Mouse (Mus musculus): ENCODE measurements around the gene Ptpn4. TPM values are rescaled to one million over a fixed set of nuclear protein-coding genes. Genes with fewer than 3 reads are reported as not detected.

Ptpn4 gene
- polyA plus RNA-seq, 1 experiment from 2014 or later, result 10.9 TPM

GRCm38 (mm10) chr1:119852339-119852738 is 14.9 kb upstream of the Ptpn4 start:
- ATAC-seq, result no peak

GRCm38 (mm10) chr1:119849146-119849935 is 11.9 kb upstream of the Ptpn4 start:
- no peak overlapping the region for H3K9ac ChIP-seq
- H3K4me2 ChIP-seq, result no peak overlapping the region
- no peak overlapping the region for H3K4me3 ChIP-seq
- H3K36me3 ChIP-seq (ENCODE audit: poor library complexity, severe bottlenecking), result no peaks in the 10 kb centered on the region
- no peak for ATAC-seq
- WGBS, result 94% methylated on average over 12 of the region's 12 CpGs
- H3K9me3 ChIP-seq (replicated peaks), result no peaks in the 10 kb centered on the region; the same call in 1 of the 2 replicates
- H3K27ac ChIP-seq, result no peak overlapping the region
- H3K4me1 ChIP-seq, result no peaks in the 10 kb centered on the region
- H3K27me3 ChIP-seq, result no peaks in the 10 kb centered on the region

More at GRCm38 (mm10) chr1:119852339-119852738, 14.9 kb upstream of the Ptpn4 start:
- WGBS, result 90% methylated on average over 4 of the region's 4 CpGs
- no peaks in the 10 kb centered on the region for H3K4me1 ChIP-seq
- no peak overlapping the region for H3K9ac ChIP-seq
- H3K9me3 ChIP-seq (replicated peaks), result no peaks in the 10 kb centered on the region; the same call in 1 of the 2 replicates
- H3K36me3 ChIP-seq (ENCODE audit: poor library complexity, severe bottlenecking), result no peaks in the 10 kb centered on the region
- H3K27ac ChIP-seq, result no peak overlapping the region
- no peaks in the 10 kb centered on the region for H3K27me3 ChIP-seq
- no peak overlapping the region for H3K4me3 ChIP-seq
- H3K4me2 ChIP-seq, result no peak overlapping the region

- Histone ChIP-seq H3K4me1 (no peaks in the 10 kb centered on the region), H3K27ac (no peak overlapping the region), H3K27me3 (no peaks in the 10 kb centered on the region), H3K4me2 (no peak overlapping the region), H3K4me3 (no peak overlapping the region), H3K9me3 (replicated peaks) (no peaks in the 10 kb centered on the region; the same call in 1 of the 2 replicates), H3K9ac (no peak overlapping the region), H3K36me3 (ENCODE audit: poor library complexity, severe bottlenecking) (no peaks in the 10 kb centered on the region)
- WGBS, result 82% methylated on average over 4 of the region's 4 CpGs
- no peak for ATAC-seq
Observed at GRCm38 (mm10) chr1:119845321-119845720, 7.9 kb upstream of the Ptpn4 start.

GRCm38 (mm10) chr1:119843121-119843520 is 5.7 kb upstream of the Ptpn4 start:
- no peak for ATAC-seq
- 80% methylated on average over 3 of the region's 3 CpGs for WGBS
- H3K4me1 ChIP-seq, result no peaks in the 10 kb centered on the region; the same call in 1 of the 2 replicates
- H3K4me3 ChIP-seq, result no peak overlapping the region
- H3K9me3 ChIP-seq (replicated peaks), result no peaks in the 10 kb centered on the region
- no peaks in the 10 kb centered on the region for H3K27me3 ChIP-seq
- no peaks in the 10 kb centered on the region for H3K36me3 ChIP-seq (ENCODE audit: poor library complexity, severe bottlenecking)
- H3K9ac ChIP-seq, result no peak overlapping the region
- H3K4me2 ChIP-seq, result no peak overlapping the region
- H3K27ac ChIP-seq, result no peak overlapping the region

- ATAC-seq, result no peak
- 40% methylated on average over 3 of the region's 3 CpGs for WGBS
- Histone ChIP-seq H3K4me3 (peak overlapping the region; percentile 81; the same call in 1 of the 2 replicates), H3K4me2 (peak overlapping the region; percentile 60), H3K27ac (no peak overlapping the region), H3K27me3 (no peaks in the 10 kb centered on the region), H3K36me3 (ENCODE audit: poor library complexity, severe bottlenecking) (no peaks in the 10 kb centered on the region), H3K4me1 (peaks cover 17% of the 10 kb centered on the region), H3K9ac (no peak overlapping the region), H3K9me3 (replicated peaks) (no peaks in the 10 kb centered on the region)
Observed at GRCm38 (mm10) chr1:119838241-119838640, 828 bp upstream of the Ptpn4 start.

- Histone ChIP-seq H3K36me3 (ENCODE audit: poor library complexity, severe bottlenecking) (no peaks in the 10 kb centered on the region), H3K4me1 (peaks cover 18% of the 10 kb centered on the region), H3K4me2 (peak overlapping the region; percentile 69), H3K4me3 (peak overlapping the region; percentile 81), H3K27ac (peak overlapping the region; percentile 95), H3K27me3 (no peaks in the 10 kb centered on the region), H3K9ac (peak overlapping the region; percentile 91), H3K9me3 (replicated peaks) (no peaks in the 10 kb centered on the region)
- under 1% methylated on average over 29 of the region's 31 CpGs for WGBS
- no peak for ATAC-seq
Observed at GRCm38 (mm10) chr1:119836479-119837015, 866 bp downstream of the Ptpn4 start.

- Histone ChIP-seq H3K27ac (0 out of 2 replicates have a peak overlapping the region, but pooled peaks have one; percentile 95), H3K9ac (peak overlapping the region; percentile 91)
Observed at GRCm38 (mm10) chr1:119835726-119836478, 1.5 kb downstream of the Ptpn4 start.

GRCm38 (mm10) chr1:119828160-119828559 is 9.3 kb downstream of the Ptpn4 start:
- H3K9me3 ChIP-seq (replicated peaks), result no peaks in the 10 kb centered on the region
- H3K4me2 ChIP-seq, result no peak overlapping the region
- no peak overlapping the region for H3K27ac ChIP-seq
- 92% methylated on average over 1 of the region's 1 CpGs for WGBS
- H3K27me3 ChIP-seq, result no peaks in the 10 kb centered on the region
- H3K9ac ChIP-seq, result no peak overlapping the region
- no peak for ATAC-seq
- H3K4me3 ChIP-seq, result no peak overlapping the region
- H3K4me1 ChIP-seq, result no peaks in the 10 kb centered on the region
- no peaks in the 10 kb centered on the region for H3K36me3 ChIP-seq (ENCODE audit: poor library complexity, severe bottlenecking)

More at GRCm38 (mm10) chr1:119835726-119836478, 1.5 kb downstream of the Ptpn4 start:
- 11% methylated on average over 9 of the region's 9 CpGs for WGBS
- H3K27me3 ChIP-seq, result no peaks in the 10 kb centered on the region
- H3K4me1 ChIP-seq, result peaks cover 18% of the 10 kb centered on the region
- H3K9me3 ChIP-seq (replicated peaks), result no peaks in the 10 kb centered on the region
- peak overlapping the region; percentile 69 for H3K4me2 ChIP-seq
- H3K36me3 ChIP-seq (ENCODE audit: poor library complexity, severe bottlenecking), result no peaks in the 10 kb centered on the region
- peak overlapping the region; percentile 81 for H3K4me3 ChIP-seq
- ATAC-seq, result no peak

- Histone ChIP-seq H3K9ac (no peak overlapping the region), H3K9me3 (replicated peaks) (no peaks in the 10 kb centered on the region), H3K4me2 (no peak overlapping the region), H3K36me3 (ENCODE audit: poor library complexity, severe bottlenecking) (no peaks in the 10 kb centered on the region), H3K4me3 (no peak overlapping the region), H3K27ac (no peak overlapping the region), H3K27me3 (no peaks in the 10 kb centered on the region), H3K4me1 (no peaks in the 10 kb centered on the region)
- WGBS, result 84% methylated on average over 1 of the region's 1 CpGs
- ATAC-seq, result no peak
Observed at GRCm38 (mm10) chr1:119818704-119819103, 18.7 kb downstream of the Ptpn4 start.

GRCm38 (mm10) chr1:119807707-119808106 is 29.7 kb downstream of the Ptpn4 start:
- H3K9me3 ChIP-seq (replicated peaks), result no peaks in the 10 kb centered on the region
- ATAC-seq, result no peak
- H3K9ac ChIP-seq, result no peak overlapping the region
- no peak overlapping the region for H3K27ac ChIP-seq
- H3K4me3 ChIP-seq, result no peak overlapping the region
- H3K27me3 ChIP-seq, result no peaks in the 10 kb centered on the region
- H3K36me3 ChIP-seq (ENCODE audit: poor library complexity, severe bottlenecking), result no peaks in the 10 kb centered on the region
- H3K4me1 ChIP-seq, result no peaks in the 10 kb centered on the region
- WGBS, result 96% methylated on average over 1 of the region's 1 CpGs
- H3K4me2 ChIP-seq, result no peak overlapping the region

- Histone ChIP-seq H3K27ac (no peak overlapping the region), H3K9ac (no peak overlapping the region), H3K4me1 (no peaks in the 10 kb centered on the region), H3K9me3 (replicated peaks) (no peaks in the 10 kb centered on the region), H3K4me3 (no peak overlapping the region), H3K4me2 (no peak overlapping the region), H3K36me3 (ENCODE audit: poor library complexity, severe bottlenecking) (no peaks in the 10 kb centered on the region), H3K27me3 (no peaks in the 10 kb centered on the region)
- 96% methylated on average over 2 of the region's 2 CpGs for whole genome bisulfite sequencing
- ATAC-seq, result peak; percentile 36; the same call in 1 of the 2 replicates
Observed at GRCm38 (mm10) chr1:119805984-119806383, 31.4 kb downstream of the Ptpn4 start.

GRCm38 (mm10) chr1:119804586-119804985 is 32.8 kb downstream of the Ptpn4 start:
- Histone ChIP-seq H3K9me3 (replicated peaks) (no peaks in the 10 kb centered on the region), H3K4me2 (no peak overlapping the region), H3K4me1 (no peaks in the 10 kb centered on the region), H3K27ac (no peak overlapping the region), H3K4me3 (no peak overlapping the region), H3K36me3 (ENCODE audit: poor library complexity, severe bottlenecking) (no peaks in the 10 kb centered on the region), H3K27me3 (no peaks in the 10 kb centered on the region), H3K9ac (no peak overlapping the region)
- ATAC-seq, result no peak
- WGBS, result 36% methylated on average over 1 of the region's 1 CpGs

Measured in forebrain, embryonic 13.5 days (tissue).